Mouse (Mus musculus) frontal cortex, adult (tissue): ENCODE measurements around the gene Naif1.
"Not testable (repeated sequence)": the region's sequence is repeated elsewhere in the genome, so short reads cannot be mapped to it uniquely, and the experiment has no call there.

Experiments
- ATAC-seq: cut with Nextera tagmentation; 2 replicates; pipeline ENCODE4 v1.9.2; 2017; ENCODE audit warnings: mild to moderate bottlenecking, moderate library complexity, mixed read lengths; ENCODE audit not compliant: low TSS enrichment

Naif1 gene

GRCm38 (mm10) chr2:32455101-32455500 is 4.8 kb downstream of the Naif1 start:
- no peak for ATAC-seq

- no peak for ATAC-seq
Measured at GRCm38 (mm10) chr2:32458300-32458699, 8.0 kb downstream of the Naif1 start.

GRCm38 (mm10) chr2:32459657-32460056 is 9.4 kb downstream of the Naif1 start:
- ATAC-seq = no peak

GRCm38 (mm10) chr2:32463773-32464172 is 13.5 kb downstream of the Naif1 start:
- ATAC-seq = no peak

- no peak for ATAC-seq
Measured at GRCm38 (mm10) chr2:32464212-32464891, 14.1 kb downstream of the Naif1 start.

GRCm38 (mm10) chr2:32471001-32471680 is 20.9 kb downstream of the Naif1 start:
- ATAC-seq = no peak

GRCm38 (mm10) chr2:32471681-32472061 is 21.4 kb downstream of the Naif1 start:
- no peak for ATAC-seq

- ATAC-seq = not testable (repeated sequence)
Measured at GRCm38 (mm10) chr2:32475361-32475760, 25.1 kb downstream of the Naif1 start.

GRCm38 (mm10) chr2:32482351-32482750 is 32.1 kb downstream of the Naif1 start:
- ATAC-seq = no peak

- no peak for ATAC-seq
Measured at GRCm38 (mm10) chr2:32483179-32483875, 33.1 kb downstream of the Naif1 start.

GRCm38 (mm10) chr2:32484933-32485332 is 34.7 kb downstream of the Naif1 start:
- ATAC-seq = no peak

GRCm38 (mm10) chr2:32485751-32486150 is 35.5 kb downstream of the Naif1 start:
- ATAC-seq = no peak

- no peak for ATAC-seq
Measured at GRCm38 (mm10) chr2:32486155-32486554, 35.9 kb downstream of the Naif1 start.

- ATAC-seq = peak; percentile 83; the same call in 1 of the 2 replicates
Measured at GRCm38 (mm10) chr2:32487124-32487623, 36.9 kb downstream of the Naif1 start.

GRCm38 (mm10) chr2:32488679-32489078 is 38.4 kb downstream of the Naif1 start:
- peak; percentile 78; the same call in 1 of the 2 replicates for ATAC-seq

- ATAC-seq = not testable (repeated sequence)
Measured at GRCm38 (mm10) chr2:32490730-32491129, 40.5 kb downstream of the Naif1 start.

- ATAC-seq = no peak
Measured at GRCm38 (mm10) chr2:32492661-32493060, 42.4 kb downstream of the Naif1 start.

- ATAC-seq = no peak
Measured at GRCm38 (mm10) chr2:32493301-32493701, 43.0 kb downstream of the Naif1 start.

- no peak for ATAC-seq
Measured at GRCm38 (mm10) chr2:32494522-32494921, 44.3 kb downstream of the Naif1 start.

- no peak for ATAC-seq
Measured at GRCm38 (mm10) chr2:32495185-32495726, 45.0 kb downstream of the Naif1 start.

- ATAC-seq = no peak
Measured at GRCm38 (mm10) chr2:32496190-32496589, 45.9 kb downstream of the Naif1 start.

- ATAC-seq = no peak
Measured at GRCm38 (mm10) chr2:32499365-32499764, 49.1 kb downstream of the Naif1 start.
